Mouse (Mus musculus) embryo, embryonic 11 days (tissue): ENCODE data around the gene Zfp706.

ENCODE experiments used
- DNase-seq: peaks from one replicate; pipeline ENCODE4 v3.0.0-alpha.2; 2015

Gene Zfp706

DNA sequence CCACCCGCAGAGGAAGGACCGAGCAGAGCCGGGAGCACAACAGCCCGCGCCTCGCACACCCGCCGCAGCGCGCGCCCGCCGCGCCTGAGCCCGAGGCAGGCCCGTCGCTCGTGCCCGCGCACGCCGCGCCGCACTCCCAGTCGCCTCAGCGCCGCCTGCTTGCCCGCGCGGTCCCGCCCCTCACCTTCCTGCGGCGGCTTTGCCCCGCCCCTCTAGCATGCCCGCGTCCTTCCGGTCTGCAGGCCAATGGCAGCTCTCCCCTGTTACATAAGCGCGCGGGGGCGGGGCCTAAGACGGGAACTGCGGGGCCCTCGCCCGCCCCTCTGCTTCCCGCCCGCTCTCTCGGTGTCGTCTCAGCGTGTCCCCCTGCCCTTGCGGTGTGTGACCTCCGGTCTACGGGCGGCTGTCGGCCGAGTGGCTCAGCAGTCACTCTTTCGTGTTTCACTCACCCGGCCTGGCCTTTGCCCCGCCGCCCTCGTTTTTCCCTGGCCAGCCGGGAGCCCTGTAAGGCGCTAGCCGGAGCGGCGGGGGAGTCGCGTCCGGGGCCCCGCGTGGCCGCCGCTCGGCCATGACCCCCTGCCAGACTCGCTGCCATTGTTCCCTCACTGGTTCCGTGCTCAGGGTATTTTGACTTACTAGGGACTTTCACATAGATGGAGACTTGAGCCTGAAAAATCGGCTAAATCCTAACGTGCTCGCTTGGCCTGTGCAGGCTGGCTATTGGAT, at the start of gene Zfp706:
Gene Zfp706 (minus strand): TSS at position 541 of the 726 bp plus-strand sequence.
- DNase-seq, result peak; percentile 100

DNA sequence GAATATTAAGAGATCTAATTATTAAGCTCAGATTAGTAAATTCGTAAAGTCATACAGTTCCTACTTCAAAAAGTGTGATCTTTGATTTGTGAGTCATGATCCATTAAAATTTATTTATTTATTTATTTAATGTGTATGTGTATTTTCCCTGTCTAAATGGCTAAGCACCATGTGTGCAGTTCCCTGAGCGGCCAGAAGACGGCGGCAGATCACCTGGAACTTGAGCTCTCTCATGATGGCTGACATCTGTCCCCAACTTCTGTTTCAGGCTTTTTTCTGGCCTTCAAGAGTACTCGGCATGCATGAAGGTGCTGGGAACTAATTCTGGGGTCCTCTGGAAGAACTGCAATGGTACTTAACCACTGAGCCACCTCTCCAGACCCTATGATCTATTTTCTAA, 47.0 kb upstream of the Zfp706 start:
- no peak for DNase-seq

GRCm38 (mm10) chr15:37053085-37053762, 45.7 kb upstream of the Zfp706 start:
- DNase-seq, result peak; percentile 85

GRCm38 (mm10) chr15:37047403-37047802, 39.8 kb upstream of the Zfp706 start:
- DNase-seq, result no peak

DNA sequence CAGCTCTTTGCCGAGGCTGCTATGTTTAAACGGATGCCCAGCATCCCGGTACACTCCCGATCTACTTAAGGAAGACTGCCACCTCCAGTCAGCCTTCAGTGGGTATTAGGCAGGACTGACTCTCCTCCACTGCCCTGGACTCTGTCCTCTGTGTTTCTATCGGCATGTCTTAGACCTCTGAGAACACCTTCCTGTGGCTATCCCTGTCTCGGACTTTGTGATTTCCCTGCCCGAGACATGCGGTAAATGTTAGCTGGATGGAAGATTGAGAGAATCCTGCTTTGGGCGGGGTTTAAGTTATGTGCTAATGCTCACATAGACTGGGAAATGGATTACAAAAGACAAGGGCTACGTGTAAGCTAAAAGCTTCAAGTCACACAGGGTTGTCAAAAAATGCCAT, 39.0 kb upstream of the Zfp706 start:
- no peak for DNase-seq

DNA sequence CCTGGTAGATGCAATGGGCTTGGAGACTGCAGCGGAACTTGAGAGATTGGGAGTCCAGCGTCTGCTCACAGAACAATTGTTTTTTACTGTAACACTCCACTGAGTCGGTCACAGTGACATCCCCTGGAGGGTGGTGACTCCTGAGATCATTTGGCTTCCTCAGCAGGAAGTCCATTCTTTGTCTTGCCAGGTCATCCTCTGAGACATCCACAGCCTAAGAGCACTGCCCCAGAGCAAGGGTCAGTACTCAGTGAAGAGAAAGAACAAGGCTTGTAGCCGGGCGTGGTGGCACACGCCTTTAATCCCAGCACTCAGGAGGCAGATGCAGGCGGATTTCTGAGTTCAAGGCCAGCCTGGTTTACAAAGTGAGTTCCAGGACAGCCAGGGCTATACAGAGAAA, 38.6 kb upstream of the Zfp706 start:
- no peak for DNase-seq

- DNase-seq, result peak; percentile 26
Measured at GRCm38 (mm10) chr15:37045456-37045855, 37.9 kb upstream of the Zfp706 start.

DNA sequence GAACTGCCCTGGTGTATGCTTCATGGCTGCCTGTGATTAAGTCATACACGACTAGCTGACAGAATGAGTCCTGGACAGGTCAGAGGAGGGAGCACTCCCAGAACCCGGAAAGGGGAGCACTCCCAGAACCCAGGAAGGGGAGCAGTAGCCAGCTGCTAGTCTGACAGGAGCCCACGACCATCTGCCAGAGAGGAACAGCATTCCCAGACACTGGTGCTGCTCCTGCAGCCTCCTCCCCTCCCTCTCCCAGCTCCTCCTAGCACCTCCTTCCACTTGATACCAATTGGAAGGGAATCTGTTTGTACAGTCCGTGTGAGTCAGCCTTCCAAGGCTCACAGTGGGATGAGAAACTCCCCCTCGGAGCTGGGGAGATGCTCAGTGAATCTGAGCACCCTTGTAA, 35.0 kb upstream of the Zfp706 start:
- no peak for DNase-seq

DNA sequence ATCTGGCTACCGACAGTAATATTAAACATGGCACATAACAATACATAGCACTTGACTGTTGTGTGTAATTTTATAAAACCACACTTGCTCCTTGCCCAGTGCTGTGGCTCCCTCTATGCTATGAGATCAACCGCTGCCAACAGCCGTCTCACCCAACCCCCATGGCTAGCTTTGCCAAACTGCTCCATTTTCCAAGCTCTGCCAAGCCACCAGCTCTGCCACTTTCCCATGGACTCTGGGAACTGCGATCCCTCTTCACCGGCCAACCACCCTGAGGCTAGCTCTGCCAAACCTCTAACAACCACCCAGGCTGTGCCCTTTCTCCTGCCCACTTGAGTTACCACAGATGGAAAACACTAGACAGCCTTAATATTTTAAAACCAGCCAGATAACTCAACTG, 33.6 kb upstream of the Zfp706 start:
- DNase-seq, result no peak

GRCm38 (mm10) chr15:37038666-37039065, 31.1 kb upstream of the Zfp706 start:
- DNase-seq, result no peak

GRCm38 (mm10) chr15:37037704-37038103, 30.1 kb upstream of the Zfp706 start:
- DNase-seq, result no peak

DNA sequence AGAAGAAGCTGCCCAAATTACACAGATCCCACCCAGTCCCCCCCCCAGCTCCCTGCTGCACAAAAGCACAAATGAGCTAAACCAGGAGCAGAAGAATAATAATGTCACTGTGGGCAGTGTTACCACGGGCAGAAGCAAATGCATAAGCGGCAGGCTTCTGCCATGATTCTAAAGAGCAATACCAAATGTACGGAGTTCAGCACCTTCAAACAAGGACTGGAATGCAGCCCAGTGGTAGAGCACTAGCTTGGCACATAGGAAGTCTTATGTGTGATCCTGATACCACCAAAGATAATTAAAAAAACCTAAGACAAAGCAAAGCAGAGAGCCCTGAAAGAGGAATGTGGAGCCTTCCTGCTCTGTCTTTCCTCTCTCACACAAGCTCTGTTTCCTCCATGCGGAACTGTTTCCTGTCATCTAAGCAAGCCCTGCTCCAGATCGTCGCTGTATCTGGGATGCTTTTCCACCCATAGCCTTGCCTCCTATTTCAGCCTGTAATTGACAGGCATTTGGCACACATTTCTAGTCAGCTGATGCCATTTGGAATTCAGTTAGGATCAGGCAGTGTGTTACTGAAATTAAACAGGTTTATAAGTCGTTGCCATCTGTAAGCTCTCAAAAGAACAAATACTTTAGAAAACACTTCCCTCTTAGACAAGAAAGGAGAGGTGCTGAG, 29.0 kb upstream of the Zfp706 start:
- no peak for DNase-seq

GRCm38 (mm10) chr15:37034155-37034554, 26.6 kb upstream of the Zfp706 start:
- no peak for DNase-seq

GRCm38 (mm10) chr15:37033431-37033830, 25.9 kb upstream of the Zfp706 start:
- DNase-seq, result no peak

DNA sequence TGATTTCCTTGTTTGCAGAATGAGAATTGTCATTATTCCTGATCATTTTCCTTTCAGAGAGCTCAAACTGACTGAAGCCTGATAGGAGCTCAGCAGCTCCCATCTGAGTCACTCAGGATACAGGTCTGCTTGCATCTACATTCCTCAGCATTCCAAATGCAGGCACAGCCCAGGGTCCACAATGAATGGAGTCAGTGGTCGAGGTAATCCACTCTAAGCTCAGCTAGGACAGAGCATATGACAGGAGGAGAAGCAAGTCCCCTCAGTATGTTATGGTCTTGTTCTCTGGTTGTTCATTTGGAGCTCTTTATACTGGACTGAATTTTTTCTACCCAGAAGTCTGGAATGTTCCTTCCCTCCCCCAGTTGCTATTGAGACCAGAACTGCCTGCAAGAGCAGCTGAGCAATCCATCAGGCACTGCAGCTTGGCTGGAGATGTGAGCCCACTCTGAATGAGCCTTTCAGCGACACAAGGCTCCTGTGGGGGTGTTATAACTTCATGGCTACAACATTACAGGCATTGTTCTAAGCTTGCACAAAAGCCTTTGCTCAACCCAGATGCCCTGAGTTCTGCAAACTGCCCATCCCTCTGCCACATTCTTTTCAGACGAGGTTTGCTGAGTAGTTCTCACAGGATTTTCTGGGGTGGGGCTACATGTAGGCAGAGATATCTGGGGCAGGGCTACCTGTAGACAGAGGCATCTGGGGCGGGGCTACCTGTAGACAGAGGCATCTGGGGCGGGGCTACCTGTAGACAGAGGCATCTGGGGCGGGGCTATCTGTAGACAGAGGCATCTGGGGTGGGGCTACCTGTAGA, 24.0 kb upstream of the Zfp706 start:
- peak; percentile 42 for DNase-seq

- DNase-seq, result no peak
Measured at GRCm38 (mm10) chr15:37030929-37031328, 23.4 kb upstream of the Zfp706 start.

GRCm38 (mm10) chr15:37027956-37028355, 20.4 kb upstream of the Zfp706 start:
- no peak for DNase-seq

GRCm38 (mm10) chr15:37026458-37026857, 18.9 kb upstream of the Zfp706 start:
- DNase-seq, result no peak

DNA sequence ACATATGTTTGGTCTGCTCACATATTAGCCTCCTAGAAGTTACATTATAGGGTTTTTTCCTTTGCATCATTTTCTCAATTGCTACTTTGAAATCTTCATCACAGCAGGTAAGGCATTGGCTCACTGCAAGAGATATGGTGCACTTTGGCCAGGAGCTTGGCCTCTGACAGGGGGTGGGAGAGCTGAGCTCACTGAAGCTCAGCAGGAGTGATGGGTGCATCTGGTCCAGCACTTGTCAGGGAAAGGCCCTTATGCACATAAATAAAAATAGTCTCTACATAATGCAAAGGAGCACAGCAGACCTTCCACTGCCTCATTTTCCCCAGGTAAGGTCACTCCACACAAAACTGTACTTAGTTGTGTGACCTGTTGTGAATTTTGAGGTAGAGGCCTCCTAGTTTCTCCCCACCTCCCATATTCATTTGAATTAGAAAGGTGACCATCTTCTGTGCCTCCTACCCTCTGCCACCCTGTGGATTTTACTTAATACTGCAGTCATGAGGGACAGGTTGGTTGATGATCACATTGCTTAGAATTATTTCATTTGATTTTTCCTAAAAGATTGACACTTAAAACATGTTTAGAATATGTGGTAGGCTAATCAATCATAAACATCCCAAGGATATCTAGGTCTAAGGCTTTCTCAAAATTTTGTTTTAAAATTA, 13.1 kb upstream of the Zfp706 start:
- DNase-seq, result peak; percentile 10

DNA sequence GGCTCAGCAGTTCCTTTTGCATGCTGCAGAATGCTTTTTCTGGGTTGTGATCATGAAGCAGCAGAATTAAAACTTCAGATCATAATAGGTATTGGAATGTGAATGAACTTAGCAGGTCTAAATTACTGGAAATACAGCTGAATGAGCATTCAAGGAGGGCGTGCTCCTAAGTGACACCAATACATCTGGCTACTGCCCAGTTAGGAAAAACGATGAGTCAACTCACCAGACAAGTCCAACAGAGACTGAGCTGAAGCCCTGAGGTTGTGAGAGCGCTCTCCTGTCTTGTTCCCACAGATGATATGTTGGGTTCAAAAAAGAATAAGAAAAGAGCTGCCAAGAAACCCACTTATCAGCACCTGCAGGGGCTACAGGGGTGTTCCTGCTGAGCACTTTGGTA, 11.9 kb upstream of the Zfp706 start:
- no peak for DNase-seq

GRCm38 (mm10) chr15:37011897-37012296, 4.3 kb upstream of the Zfp706 start:
- DNase-seq, result no peak

DNA sequence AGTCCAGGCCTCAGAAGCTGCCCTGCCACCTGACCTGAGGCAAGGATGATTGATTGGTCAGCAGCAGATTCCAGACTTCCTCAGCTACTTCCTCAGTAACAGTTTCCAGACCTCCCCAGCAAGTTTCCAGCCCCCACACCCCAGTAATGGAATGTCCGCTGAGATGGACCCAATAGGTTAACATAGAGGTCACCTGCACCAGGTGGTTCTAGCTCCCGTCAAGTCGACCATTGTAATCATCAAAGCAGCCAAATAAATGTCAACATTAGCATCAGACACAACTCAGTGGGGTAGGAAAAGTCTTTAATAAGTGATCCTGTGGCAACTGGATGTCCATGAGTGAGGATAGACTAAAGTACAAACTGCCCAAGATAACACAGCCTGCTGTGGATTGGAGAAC, 3.7 kb upstream of the Zfp706 start:
- DNase-seq, result peak; percentile 9

GRCm38 (mm10) chr15:37008546-37008945, 973 bp upstream of the Zfp706 start:
- DNase-seq, result no peak
